22 mouse cellular contexts compared by ENCODE assay signal in the genomic region with DNA sequence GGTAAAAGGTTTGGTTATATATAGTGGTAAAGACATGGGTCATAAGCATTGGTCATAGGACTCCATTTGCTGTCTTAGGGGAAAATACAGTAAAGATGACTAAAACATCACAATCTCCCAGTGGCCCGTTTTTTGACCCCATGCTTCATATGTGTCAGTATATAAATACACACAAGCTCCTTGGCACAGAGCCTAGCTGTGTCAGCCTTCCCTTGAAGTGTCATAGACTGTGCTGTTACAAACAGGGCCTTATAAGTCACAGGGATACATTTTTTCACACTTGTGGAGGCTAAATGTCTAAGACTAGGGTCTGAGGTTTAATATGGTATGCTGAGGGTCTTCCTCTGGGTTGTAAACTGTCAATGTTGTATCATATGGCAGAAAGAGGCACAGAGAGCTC.
DNase-seq lines count a peak whose midpoint lies in the region; TF ChIP-seq lines count a peak whose summit lies in the region.
"Had no signal": no experiment of that assay in that cellular context is flagged by ENCODE, and none has a peak within 500 bp of the region (broad histone marks: within the 10 kb centered on the region; RNA-seq: fewer than 3 reads in every experiment).

No protein-coding gene starts in this region.

- peak; percentile 14 for DNase-seq in heart, postnatal 4 days
- DNase-seq in heart, adult 18-20 months, result no peak
- peak; percentile 1 for DNase-seq in left cerebral cortex, postnatal 4 days
- no peak for DNase-seq in left cerebral cortex, adult 2 months (ENCODE audit: extremely low spot score in 1 of 2, low spot score in 2 of 2)
- peak; percentile 19 for DNase-seq in lung, postnatal 10 days
- no peak for DNase-seq in lung, adult 2 months
- no peak for DNase-seq in layer of hippocampus, postnatal 10 days (ENCODE audit: low spot score in 2 of 2)
- DNase-seq: adrenal gland, postnatal 10 days; cerebellum, adult 2 months; cerebellum, postnatal 25 days; liver, embryonic 13.5 days; retina, postnatal 1 day; right cerebral cortex, postnatal 25 days; spleen, adult 18-20 months had no signal

- whole genome bisulfite sequencing in lung, adult 2 months, result 26% methylated on average over 1 of the region's 1 CpGs

- no peak for TF ChIP-seq POLR2A in lung, adult 2 months (IDR thresholded peaks at IDR 0.05; ENCODE audit: borderline replicate concordance, extremely low read depth, low read depth, low read length)

- no peaks in the 10 kb centered on the region for H3K4me1 ChIP-seq in lung, adult 2 months (ENCODE audit: control insufficient read depth, insufficient read depth, low read length)
- H3K4me1 ChIP-seq: embryonic facial prominence, embryonic 15.5 days; hindbrain, embryonic 12.5 days; limb, embryonic 12.5 days; liver, embryonic 13.5 days; midbrain, embryonic 10.5 days had no signal

- TF ChIP-seq CTCF in left cerebral cortex, adult 2 months (IDR thresholded peaks at IDR 0.05), result no peak
- TF ChIP-seq CTCF in lung, adult 2 months (IDR thresholded peaks at IDR 0.05; ENCODE audit: insufficient read depth, low read length), result no peak

- intact Hi-C loops in left cerebral cortex, postnatal 4 days (cut with DNase I), result no loop called here
- intact Hi-C loops in left cerebral cortex, adult 2 months (cut with DNase I), result no loop called here

- H3K27ac ChIP-seq in left cerebral cortex, adult 2 months, result no peak overlapping the region
- H3K27ac ChIP-seq: embryonic facial prominence, embryonic 15.5 days; forebrain, embryonic 15.5 days; hindbrain, embryonic 12.5 days; limb, embryonic 12.5 days; liver, embryonic 13.5 days; macrophage; midbrain, embryonic 10.5 days; neural tube, embryonic 13.5 days had no signal

- no peak overlapping the region for H3K4me3 ChIP-seq in left cerebral cortex, adult 2 months
- no peak overlapping the region for H3K4me3 ChIP-seq in lung, adult 2 months (replicated peaks; ENCODE audit: extremely low read depth, low read depth, low read length)
- H3K4me3 ChIP-seq: embryonic facial prominence, embryonic 15.5 days; forebrain, embryonic 15.5 days; hindbrain, embryonic 12.5 days; limb, embryonic 12.5 days; liver, embryonic 13.5 days; midbrain, embryonic 10.5 days; myocyte; neural tube, embryonic 13.5 days had no signal

Comparison
In these comparisons a context has a peak if more than half of its experiments do, and no peak if none do; other contexts are left out.
1. DNase-seq: peak in heart, postnatal 4 days (single experiment), left cerebral cortex, postnatal 4 days (single experiment) and lung, postnatal 10 days (single experiment); none in heart, adult 18-20 months (0 of 2), left cerebral cortex, adult 2 months (0 of 2), lung, adult 2 months (single experiment) and layer of hippocampus, postnatal 10 days (0 of 2).